Comparison of ENCODE assay signal across 8 mouse cellular contexts in the genomic region with DNA sequence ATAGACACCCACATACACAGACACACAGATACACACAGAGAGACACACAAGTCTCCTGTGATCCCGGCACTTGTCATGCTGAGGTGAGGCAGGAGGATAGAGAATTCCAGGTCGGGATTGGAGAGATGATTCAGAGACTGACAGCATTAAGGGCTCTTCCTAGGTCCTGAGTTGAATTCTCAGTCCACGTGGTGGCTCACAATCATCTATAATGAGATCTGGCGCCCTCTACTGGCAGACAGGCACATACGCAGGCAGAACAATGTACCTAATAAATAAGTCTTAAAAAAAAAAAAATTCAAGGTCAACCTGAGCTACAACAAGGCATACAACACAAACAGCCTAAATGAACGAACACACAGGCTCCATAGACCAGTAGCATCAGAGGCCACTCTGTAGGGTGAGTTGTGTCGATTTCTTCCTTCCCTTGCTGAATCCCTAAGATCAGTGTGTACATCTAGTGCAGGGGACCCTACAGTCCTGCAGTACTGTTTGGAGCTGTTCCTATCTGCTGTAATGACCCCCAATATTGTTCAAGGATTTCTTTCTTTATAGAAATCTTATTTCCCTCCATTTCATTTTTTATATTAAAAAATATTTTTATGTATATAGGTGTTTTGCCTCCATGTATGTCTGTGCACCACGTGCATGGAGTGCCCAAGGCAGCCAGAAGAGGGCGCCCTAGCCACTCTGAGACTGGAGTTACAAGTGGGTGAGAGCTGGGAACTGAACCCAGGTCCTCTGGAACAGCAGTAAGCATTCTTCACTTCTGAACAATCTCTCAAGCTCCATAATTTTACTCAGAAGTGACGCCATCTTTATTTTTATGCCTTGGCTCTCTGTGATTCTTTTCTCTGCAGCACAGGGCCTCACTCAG. TPM values are rescaled to one million over a fixed set of nuclear protein-coding genes. Genes with fewer than 3 reads are reported as not detected.
DNase-seq lines count a peak whose midpoint lies in the region; ATAC-seq and TF ChIP-seq lines count a peak whose summit lies in the region.

No protein-coding gene starts in this region.

- no peak for TF ChIP-seq EP300 in liver, embryonic 14.5 days (IDR thresholded peaks at IDR 0.05; ENCODE audit: low read depth)

- no peak overlapping the region for H3K4me3 ChIP-seq in midbrain, embryonic 10.5 days
- no peak overlapping the region for H3K4me3 ChIP-seq in midbrain, embryonic 16.5 days (ENCODE audit: low read depth, low read length)
- H3K4me3 ChIP-seq in liver, embryonic 14.5 days (ENCODE audit: insufficient read depth in 1 of 2, low read depth in 2 of 2, low read length in 2 of 2), result no peak overlapping the region
- H3K4me3 ChIP-seq in neural tube, embryonic 14.5 days (ENCODE audit: low read depth, low read length), result no peak overlapping the region

- no peak overlapping the region for H3K4me2 ChIP-seq in midbrain, embryonic 16.5 days (ENCODE audit: low read length)
- no peak overlapping the region for H3K4me2 ChIP-seq in liver, embryonic 14.5 days (ENCODE audit: low read depth)
- no peak overlapping the region for H3K4me2 ChIP-seq in neural tube, embryonic 14.5 days (ENCODE audit: low read depth, low read length)

- WGBS in midbrain, embryonic 10.5 days, result 34% methylated on average over 10 of the region's 10 CpGs
- WGBS in midbrain, embryonic 16.5 days, result 32% methylated on average over 10 of the region's 10 CpGs
- WGBS in liver, embryonic 14.5 days (ENCODE audit: insufficient replicate concordance), result 26% methylated on average over 10 of the region's 10 CpGs
- 34% methylated on average over 10 of the region's 10 CpGs for WGBS in neural tube, embryonic 14.5 days

- DNase-seq in midbrain, embryonic 10.5 days (ENCODE audit: low spot score), result peak; percentile 69
- peak; percentile 94 for DNase-seq in R1 (ENCODE audit: low read depth, low spot score)
- DNase-seq in cerebellum, postnatal 10 days, result peak; percentile 77 to 86
- peak; percentile 57 to 64 for DNase-seq in heart, postnatal 36 days
- peak; percentile 58 to 66 (median 64) for DNase-seq in liver, embryonic 14.5 days (ENCODE audit: low read depth in 3 of 3, low spot score in 3 of 3)
- no peak for DNase-seq in ovary, adult 18-20 months (ENCODE audit: low spot score)

- H3K9me3 ChIP-seq in midbrain, embryonic 10.5 days (replicated peaks), result no peaks in the 10 kb centered on the region
- no peaks in the 10 kb centered on the region for H3K9me3 ChIP-seq in midbrain, embryonic 16.5 days (replicated peaks; ENCODE audit: control insufficient read depth, low read length, poor library complexity, severe bottlenecking)
- no peaks in the 10 kb centered on the region for H3K9me3 ChIP-seq in liver, embryonic 14.5 days (ENCODE audit: control insufficient read depth, low read length)
- H3K9me3 ChIP-seq in neural tube, embryonic 14.5 days (ENCODE audit: control insufficient read depth, low read length), result no peaks in the 10 kb centered on the region

- intact Hi-C loops in heart, postnatal 36 days (cut with DNase I), result no loop called here

- H3K36me3 ChIP-seq in midbrain, embryonic 10.5 days, result no peaks in the 10 kb centered on the region
- H3K36me3 ChIP-seq in midbrain, embryonic 16.5 days (ENCODE audit: control insufficient read depth, insufficient read depth, low read length), result no peaks in the 10 kb centered on the region
- no peaks in the 10 kb centered on the region for H3K36me3 ChIP-seq in liver, embryonic 14.5 days (replicated peaks; ENCODE audit: control insufficient read depth, insufficient read depth, low read depth)
- no peaks in the 10 kb centered on the region for H3K36me3 ChIP-seq in neural tube, embryonic 14.5 days (ENCODE audit: control insufficient read depth, insufficient read depth, low read length)

- ATAC-seq in midbrain, embryonic 16.5 days, result no peak
- ATAC-seq in liver, embryonic 14.5 days (ENCODE audit: insufficient read depth), result no peak
- ATAC-seq in neural tube, embryonic 14.5 days (ENCODE audit: low read depth), result peak; percentile 46; the same call in 1 of the 2 replicates

- H3K27ac ChIP-seq in midbrain, embryonic 10.5 days (replicated peaks), result no peak overlapping the region
- H3K27ac ChIP-seq in midbrain, embryonic 16.5 days (ENCODE audit: low read length), result no peak overlapping the region
- H3K27ac ChIP-seq in liver, embryonic 14.5 days, result no peak overlapping the region
- H3K27ac ChIP-seq in neural tube, embryonic 14.5 days (ENCODE audit: low read depth, low read length), result no peak overlapping the region

- no peaks in the 10 kb centered on the region for H3K4me1 ChIP-seq in midbrain, embryonic 10.5 days
- no peaks in the 10 kb centered on the region; the same call in 1 of the 2 replicates for H3K4me1 ChIP-seq in midbrain, embryonic 16.5 days (ENCODE audit: control insufficient read depth, insufficient read depth, low read length)
- H3K4me1 ChIP-seq in liver, embryonic 14.5 days (replicated peaks; ENCODE audit: control insufficient read depth in 2 of 2, insufficient read depth in 2 of 2, low read length in 1 of 2), result peaks cover 0 to 2% of the 10 kb centered on the region in 2 experiments; a peak in 1 of 4 replicates
- H3K4me1 ChIP-seq in neural tube, embryonic 14.5 days (ENCODE audit: control insufficient read depth, insufficient read depth, low read length), result no peaks in the 10 kb centered on the region

- H3K9ac ChIP-seq in midbrain, embryonic 16.5 days (ENCODE audit: low read depth, low read length), result no peak overlapping the region
- no peak overlapping the region for H3K9ac ChIP-seq in liver, embryonic 14.5 days (replicated peaks)
- H3K9ac ChIP-seq in neural tube, embryonic 14.5 days (replicated peaks; ENCODE audit: low read depth, low read length), result no peak overlapping the region

- H3K27me3 ChIP-seq in midbrain, embryonic 10.5 days (ENCODE audit: low read depth, poor library complexity, severe bottlenecking), result peaks cover 2% of the 10 kb centered on the region
- H3K27me3 ChIP-seq in midbrain, embryonic 16.5 days (ENCODE audit: control insufficient read depth, insufficient read depth, low read depth, low read length), result no peaks in the 10 kb centered on the region; the same call in 1 of the 2 replicates
- no peaks in the 10 kb centered on the region for H3K27me3 ChIP-seq in liver, embryonic 14.5 days (ENCODE audit: control insufficient read depth, insufficient read depth, low read length)
- no peaks in the 10 kb centered on the region for H3K27me3 ChIP-seq in neural tube, embryonic 14.5 days (ENCODE audit: control insufficient read depth, insufficient read depth, low read length)

- TF ChIP-seq CTCF in liver, embryonic 14.5 days (IDR thresholded peaks at IDR 0.05; ENCODE audit: low read depth), result peak; percentile 86

RNA-seq across cellular contexts. Expression of a gene that starts 8.1 kb away (rescaled TPM):
- 45.7 and 50.3 TPM in 2 replicates for polyA plus RNA-seq in midbrain, embryonic 10.5 days (2016; fragmentation: Nextera tagmentation; extraction: Ambion mirVana)
- polyA plus RNA-seq in midbrain, embryonic 16.5 days (2015; fragmentation: Nextera tagmentation; extraction: Ambion mirVana), result 11.0 and 13.1 TPM in 2 replicates
- total RNA-seq in heart, postnatal 36 days (2021), result 100 to 1,000 TPM in 1 of 2 experiments, 10 to 100 TPM in 1; 79.0 to 116 TPM
- 124 and 137 TPM in 2 replicates for polyA plus RNA-seq in liver, embryonic 14.5 days (2012; rRNA removed)
- polyA plus RNA-seq in liver, embryonic 14.5 days (2014; fragmentation: Nextera tagmentation; extraction: Ambion mirVana), result 107 and 108 TPM in 2 replicates
- 8.6 and 10.9 TPM in 2 replicates for polyA plus RNA-seq in neural tube, embryonic 14.5 days (2014; fragmentation: Nextera tagmentation; extraction: Ambion mirVana)

RNA-seq across cellular contexts. Expression of a gene that starts 32.5 kb away (rescaled TPM):
- 13.8 and 15.3 TPM in 2 replicates for polyA plus RNA-seq in midbrain, embryonic 10.5 days (2016; fragmentation: Nextera tagmentation; extraction: Ambion mirVana)
- 17.9 and 18.2 TPM in 2 replicates for polyA plus RNA-seq in midbrain, embryonic 16.5 days (2015; fragmentation: Nextera tagmentation; extraction: Ambion mirVana)
- 10 to 100 TPM; 14.0 to 15.1 TPM for total RNA-seq in heart, postnatal 36 days (2021)
- polyA plus RNA-seq in liver, embryonic 14.5 days (2012; rRNA removed), result 7.6 and 9.7 TPM in 2 replicates
- 1.2 and 1.7 TPM in 2 replicates for polyA plus RNA-seq in liver, embryonic 14.5 days (2014; fragmentation: Nextera tagmentation; extraction: Ambion mirVana)
- polyA plus RNA-seq in neural tube, embryonic 14.5 days (2014; fragmentation: Nextera tagmentation; extraction: Ambion mirVana), result 5.6 and 7.3 TPM in 2 replicates

RNA-seq across cellular contexts. Expression of a gene that starts 35.8 kb away (rescaled TPM):
- 120 and 128 TPM in 2 replicates for polyA plus RNA-seq in midbrain, embryonic 10.5 days (2016; fragmentation: Nextera tagmentation; extraction: Ambion mirVana)
- 60.1 and 61.3 TPM in 2 replicates for polyA plus RNA-seq in midbrain, embryonic 16.5 days (2015; fragmentation: Nextera tagmentation; extraction: Ambion mirVana)
- 100 to 1,000 TPM; 107 to 121 TPM for total RNA-seq in heart, postnatal 36 days (2021)
- 30.6 and 32.8 TPM in 2 replicates for polyA plus RNA-seq in liver, embryonic 14.5 days (2012; rRNA removed)
- polyA plus RNA-seq in liver, embryonic 14.5 days (2014; fragmentation: Nextera tagmentation; extraction: Ambion mirVana), result 22.3 and 24.9 TPM in 2 replicates
- 70.1 and 72.1 TPM in 2 replicates for polyA plus RNA-seq in neural tube, embryonic 14.5 days (2014; fragmentation: Nextera tagmentation; extraction: Ambion mirVana)

RNA-seq across cellular contexts. Expression of a gene that starts 36.2 kb away (rescaled TPM):
- 1,339 and 1,576 TPM in 2 replicates for polyA plus RNA-seq in midbrain, embryonic 10.5 days (2016; fragmentation: Nextera tagmentation; extraction: Ambion mirVana)
- 620 and 627 TPM in 2 replicates for polyA plus RNA-seq in midbrain, embryonic 16.5 days (2015; fragmentation: Nextera tagmentation; extraction: Ambion mirVana)
- total RNA-seq in heart, postnatal 36 days (2021), result 100 to 1,000 TPM; 411 to 417 TPM
- polyA plus RNA-seq in liver, embryonic 14.5 days (2012; rRNA removed), result 829 and 1,098 TPM in 2 replicates
- polyA plus RNA-seq in liver, embryonic 14.5 days (2014; fragmentation: Nextera tagmentation; extraction: Ambion mirVana), result 1,411 and 1,430 TPM in 2 replicates
- polyA plus RNA-seq in neural tube, embryonic 14.5 days (2014; fragmentation: Nextera tagmentation; extraction: Ambion mirVana), result 825 and 874 TPM in 2 replicates

RNA-seq across cellular contexts. Expression of a gene that starts 36.4 kb away (rescaled TPM):
- polyA plus RNA-seq in midbrain, embryonic 10.5 days (2016; fragmentation: Nextera tagmentation; extraction: Ambion mirVana), result 53.5 and 61.0 TPM in 2 replicates
- polyA plus RNA-seq in midbrain, embryonic 16.5 days (2015; fragmentation: Nextera tagmentation; extraction: Ambion mirVana), result 78.3 and 80.5 TPM in 2 replicates
- total RNA-seq in heart, postnatal 36 days (2021), result 10 to 100 TPM; 38.8 to 41.4 TPM
- polyA plus RNA-seq in liver, embryonic 14.5 days (2012; rRNA removed), result 17.4 and 18.7 TPM in 2 replicates
- polyA plus RNA-seq in liver, embryonic 14.5 days (2014; fragmentation: Nextera tagmentation; extraction: Ambion mirVana), result 15.2 and 18.4 TPM in 2 replicates
- polyA plus RNA-seq in neural tube, embryonic 14.5 days (2014; fragmentation: Nextera tagmentation; extraction: Ambion mirVana), result 57.9 and 59.9 TPM in 2 replicates
